Mouse (Mus musculus): ENCODE measurements around the gene Blvrb.

The Blvrb gene

GRCm38 (mm10) chr7:27449256-27449862, 1.6 kb downstream of the Blvrb start:
- DNase-seq, result peak; percentile 73

DNA sequence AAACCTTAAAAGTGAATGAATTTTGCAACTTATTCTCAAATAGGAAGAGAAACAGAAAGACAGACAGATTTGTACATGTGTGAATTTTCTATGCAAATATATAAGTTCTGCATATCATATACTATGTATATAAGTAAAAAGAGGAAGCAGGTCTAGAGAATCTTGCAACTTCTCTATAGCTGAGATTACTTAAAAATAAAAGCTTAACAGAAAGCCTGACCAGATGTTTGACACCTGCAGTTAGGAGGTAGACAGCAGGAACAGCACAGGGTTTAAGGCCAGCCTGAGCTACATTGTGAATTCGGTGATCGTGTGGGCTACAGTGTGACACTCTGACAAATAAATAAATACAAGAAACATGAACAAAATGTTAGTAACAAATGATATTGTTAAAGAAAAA, 3.6 kb downstream of the Blvrb start:
- DNase-seq, result no peak

- no peak for DNase-seq
Measured at GRCm38 (mm10) chr7:27452206-27452770, 4.5 kb downstream of the Blvrb start.

DNA sequence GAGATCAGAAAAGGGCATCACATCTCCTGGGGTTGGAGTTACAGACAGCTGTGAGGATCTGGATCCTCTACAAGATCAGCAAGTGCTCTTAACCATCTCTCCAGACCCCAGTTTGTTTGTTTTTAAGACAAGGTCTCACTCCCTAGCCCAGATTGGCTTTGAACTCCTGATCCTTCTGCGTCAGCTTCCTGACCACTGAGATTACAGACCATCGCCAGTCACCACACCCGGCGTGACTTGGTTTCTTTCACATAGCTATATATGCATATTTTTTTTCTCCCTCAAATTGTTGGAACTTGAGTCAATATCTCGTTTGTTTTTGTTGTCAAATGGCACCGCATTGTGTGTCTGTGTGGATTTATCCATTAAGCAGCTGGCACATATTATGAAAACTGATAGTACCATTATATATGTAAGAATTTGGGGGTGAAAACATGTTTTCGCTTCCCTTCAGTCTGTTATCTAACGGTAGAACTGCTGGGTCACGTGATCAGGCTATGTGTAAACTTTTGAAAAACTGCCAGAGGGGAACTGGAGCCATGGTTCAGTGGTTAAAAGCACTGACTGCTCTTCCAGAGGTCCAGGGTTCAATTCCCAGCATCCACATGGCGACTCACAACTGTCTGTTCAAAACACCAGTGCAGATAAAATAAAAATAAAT, 6.8 kb downstream of the Blvrb start:
- DNase-seq, result no peak

DNA sequence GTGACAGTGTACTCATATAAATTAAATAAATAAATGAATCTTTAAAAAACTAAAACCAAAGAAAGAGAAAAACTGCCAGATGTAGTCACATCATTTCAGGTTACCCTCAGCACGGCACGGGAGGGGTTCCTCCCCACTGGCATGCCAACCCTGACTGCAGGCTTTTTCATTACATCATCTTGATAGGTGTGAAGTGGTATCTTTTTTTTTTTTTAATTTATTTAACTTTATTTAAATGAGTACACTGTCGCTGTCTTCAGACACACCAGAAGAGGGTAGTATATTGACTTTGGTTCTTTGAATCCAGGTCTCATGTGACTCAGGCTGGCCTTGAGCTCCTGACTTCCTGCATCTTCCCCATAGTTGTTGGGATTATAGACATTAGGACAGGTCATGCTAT, 7.5 kb downstream of the Blvrb start:
- DNase-seq, result no peak

- DNase-seq, result no peak
Measured at GRCm38 (mm10) chr7:27458614-27459013, 10.8 kb downstream of the Blvrb start.

DNA sequence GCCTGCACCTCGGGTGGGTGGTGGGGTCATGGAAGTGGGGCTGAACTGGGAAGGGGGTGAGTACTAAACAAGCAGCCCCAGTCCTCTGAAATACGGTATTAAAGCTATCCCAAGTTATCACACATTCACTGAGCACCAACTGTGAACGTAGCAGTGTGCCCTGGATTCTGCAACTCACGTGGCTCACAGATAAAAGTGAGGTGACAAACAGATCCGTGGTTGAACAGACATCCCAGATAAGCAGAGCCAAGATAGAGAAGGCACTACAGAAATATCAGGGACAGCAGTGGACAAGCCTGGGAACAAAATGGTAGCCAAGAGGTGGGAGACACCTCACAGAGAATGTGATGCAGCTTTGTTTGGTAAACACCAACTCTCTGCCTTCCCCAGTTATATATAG, 11.9 kb downstream of the Blvrb start:
- DNase-seq, result no peak

GRCm38 (mm10) chr7:27460477-27460876, 12.7 kb downstream of the Blvrb start:
- DNase-seq, result no peak

DNA sequence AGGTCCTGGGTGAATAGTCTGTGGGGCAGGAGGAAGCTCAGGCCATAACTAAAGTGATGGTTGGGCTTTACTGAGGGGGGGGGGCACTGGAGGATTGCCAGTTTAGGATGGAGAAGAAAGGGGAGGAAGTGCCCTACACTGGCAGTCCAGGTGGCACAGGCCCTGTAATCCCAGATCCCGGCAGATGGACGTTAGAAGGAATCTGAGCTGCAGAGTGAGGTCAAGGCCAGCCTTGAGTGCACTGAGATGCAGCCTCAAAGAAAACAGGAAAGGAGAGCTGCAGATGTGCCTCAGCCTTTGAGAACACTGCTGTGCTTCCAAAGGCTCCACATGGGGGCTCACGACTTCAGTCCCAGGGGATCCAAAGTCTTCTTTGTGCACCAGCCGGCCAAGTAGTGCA, 19.9 kb downstream of the Blvrb start:
- DNase-seq, result peak; percentile 50

GRCm38 (mm10) chr7:27471390-27472120, 23.8 kb downstream of the Blvrb start:
- peak; percentile 48 for DNase-seq

- peak; percentile 42 for DNase-seq
Measured at GRCm38 (mm10) chr7:27472596-27472995, 24.8 kb downstream of the Blvrb start.

DNA sequence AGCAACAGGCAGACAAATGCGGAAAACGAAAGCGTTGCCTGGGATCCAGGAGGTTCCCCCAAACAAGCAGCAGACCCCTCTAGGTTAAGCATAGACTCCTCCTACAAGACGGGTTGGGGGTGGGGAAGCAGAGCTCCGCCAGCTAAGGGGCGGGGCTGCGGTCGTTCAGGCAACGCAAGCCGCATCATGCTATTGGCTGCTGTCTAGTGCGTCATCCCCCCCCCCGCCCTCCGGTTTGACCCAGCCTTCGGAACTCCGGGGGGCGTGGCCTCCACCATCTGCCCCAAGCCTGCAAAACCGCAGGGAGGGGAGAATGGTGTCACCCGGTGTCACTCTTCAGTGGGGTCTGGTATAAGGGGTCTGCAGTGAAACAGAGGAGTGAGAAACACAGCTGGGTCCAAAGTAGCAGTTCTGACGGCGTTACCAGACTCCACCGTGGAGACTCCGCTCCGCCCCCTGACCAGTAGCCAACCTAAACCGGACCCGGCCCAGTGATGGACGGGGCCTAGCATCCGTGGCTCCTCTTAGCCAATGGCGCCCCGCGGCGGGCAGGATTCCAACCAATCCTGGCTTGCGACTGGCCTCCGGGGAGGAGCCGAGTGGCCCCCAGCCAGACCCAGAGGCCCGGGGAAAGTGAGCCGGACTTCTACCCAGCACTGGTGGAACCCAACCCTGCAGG, 25.5 kb downstream of the Blvrb start, which contains the start of gene Sertad3:
Gene Sertad3, plus strand, starts transcription at position 613 of the 679 bp plus-strand sequence.
- DNase-seq, result peak; percentile 99

DNA sequence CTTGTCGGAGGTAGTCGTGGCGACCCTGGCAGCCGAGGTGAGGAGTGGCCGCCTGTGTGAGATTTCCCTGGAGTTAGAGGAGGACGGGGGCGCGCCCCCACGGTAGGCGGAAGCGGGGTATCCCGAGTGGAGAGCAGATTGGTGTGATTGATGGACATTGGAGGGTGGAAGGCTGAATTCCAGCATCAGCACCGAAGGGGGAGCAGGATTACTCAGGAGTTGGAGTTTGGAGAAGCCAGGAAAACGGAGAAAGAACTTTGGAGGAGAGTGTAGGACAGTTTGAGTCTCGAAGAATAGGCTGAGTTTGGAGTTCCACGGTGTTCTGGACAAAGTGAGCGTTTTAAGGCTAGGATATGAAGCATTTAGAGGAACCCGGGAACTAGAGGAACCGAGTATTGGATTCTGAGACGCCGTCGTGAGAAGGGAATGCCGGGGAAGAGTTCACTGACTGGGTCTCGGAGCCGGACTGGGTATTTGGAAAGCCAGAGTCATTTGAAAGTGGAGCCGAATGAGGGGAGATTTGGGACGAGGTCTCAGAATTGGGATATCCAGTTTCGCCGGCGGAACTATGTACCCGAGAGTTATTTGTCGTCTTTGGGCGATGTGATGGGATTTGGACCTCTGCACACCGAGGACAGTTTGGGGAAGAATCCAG, 26.2 kb downstream of the Blvrb start:
- no peak for DNase-seq

- peak; percentile 99 for DNase-seq
Measured at GRCm38 (mm10) chr7:27474490-27474954, 26.7 kb downstream of the Blvrb start.

- DNase-seq, result peak; percentile 54
Measured at GRCm38 (mm10) chr7:27475596-27475995, 27.8 kb downstream of the Blvrb start.

GRCm38 (mm10) chr7:27476098-27476635, 28.4 kb downstream of the Blvrb start:
- peak; percentile 66 for DNase-seq

DNA sequence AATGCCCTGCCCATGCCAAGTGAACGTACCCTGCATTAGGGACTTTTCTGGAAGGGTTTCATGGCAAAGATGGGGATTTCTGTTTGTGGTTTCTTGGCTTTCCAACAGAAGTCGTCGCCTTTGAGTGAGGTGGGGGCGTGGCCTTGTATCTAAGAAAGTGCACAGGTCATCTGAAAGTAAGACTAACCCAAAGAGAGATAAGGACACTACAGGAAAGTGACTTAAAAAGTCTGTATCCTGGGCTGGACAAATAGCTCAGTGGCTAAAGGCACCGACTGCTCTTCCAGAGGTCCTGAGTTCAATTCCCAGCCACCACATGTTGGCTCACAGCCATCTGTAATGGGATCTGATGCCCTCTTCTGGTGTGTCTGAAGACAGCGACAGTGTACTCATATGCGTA, 30.8 kb downstream of the Blvrb start:
- no peak for DNase-seq

- no peak for DNase-seq
Measured at GRCm38 (mm10) chr7:27479750-27480149, 32.0 kb downstream of the Blvrb start.

- no peak for DNase-seq
Measured at GRCm38 (mm10) chr7:27480506-27480905, 32.7 kb downstream of the Blvrb start.

DNA sequence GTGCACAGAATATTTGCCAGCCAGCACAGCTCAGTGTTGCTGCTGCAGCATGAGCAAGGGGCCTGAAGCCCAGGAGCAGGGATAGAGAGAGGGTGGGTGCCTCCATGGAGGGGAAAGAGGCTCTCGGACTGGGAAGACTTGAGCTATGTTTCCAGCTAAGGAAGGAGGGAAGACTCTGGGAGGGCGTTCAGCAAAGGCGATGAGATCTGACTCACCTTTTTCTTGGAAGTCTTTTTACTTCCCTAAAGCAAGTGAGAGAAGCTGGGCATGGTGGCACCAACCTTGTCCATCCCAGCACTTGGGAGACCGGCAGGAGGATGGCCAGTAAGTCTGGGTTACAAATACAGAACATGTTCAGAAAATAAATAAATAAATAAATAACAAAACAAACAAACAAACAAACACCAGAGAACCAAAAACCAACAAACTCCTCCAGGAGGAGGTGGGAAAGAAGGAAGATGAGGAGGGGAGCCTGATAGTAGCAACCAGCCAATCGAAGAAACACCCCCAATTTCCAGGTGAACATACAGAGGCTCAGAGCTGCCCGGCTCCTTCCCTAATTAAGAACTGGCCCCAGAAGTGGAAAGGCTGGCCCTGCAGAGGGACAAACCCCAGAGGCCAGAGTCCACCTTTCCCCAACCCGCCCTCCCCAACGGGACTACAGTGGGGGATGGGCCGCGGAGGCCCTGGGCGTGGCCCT, 33.3 kb downstream of the Blvrb start:
- no peak for DNase-seq

GRCm38 (mm10) chr7:27481627-27481969, 33.8 kb downstream of the Blvrb start:
- DNase-seq, result peak; percentile 89

DNA sequence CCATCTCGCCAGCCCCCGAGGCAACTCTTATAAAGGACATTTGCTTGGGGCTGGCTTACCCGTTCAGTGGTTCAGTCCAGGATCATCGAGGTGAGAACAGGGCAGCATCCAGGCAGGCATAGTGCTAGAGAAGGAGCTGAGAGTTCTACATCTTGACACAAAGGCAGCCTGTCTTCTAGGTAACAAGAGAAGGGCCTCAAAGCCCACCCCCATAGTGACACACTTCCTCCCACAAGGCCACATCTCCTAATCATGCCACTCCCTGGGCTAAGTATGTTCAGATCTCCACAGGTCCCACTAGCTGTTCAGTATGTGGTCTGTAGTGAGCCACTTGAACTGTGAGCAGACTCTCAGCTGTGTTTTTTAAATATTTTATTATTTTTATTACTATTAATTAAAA, 36.1 kb downstream of the Blvrb start:
- DNase-seq, result no peak
